Mouse (Mus musculus): ENCODE measurements around the gene Usp16. TPM values are rescaled to one million over a fixed set of nuclear protein-coding genes. Genes with fewer than 3 reads are reported as not detected.

Usp16 gene
- polyA plus RNA-seq, 2 experiments: 16.4 to 21.5 TPM

DNA sequence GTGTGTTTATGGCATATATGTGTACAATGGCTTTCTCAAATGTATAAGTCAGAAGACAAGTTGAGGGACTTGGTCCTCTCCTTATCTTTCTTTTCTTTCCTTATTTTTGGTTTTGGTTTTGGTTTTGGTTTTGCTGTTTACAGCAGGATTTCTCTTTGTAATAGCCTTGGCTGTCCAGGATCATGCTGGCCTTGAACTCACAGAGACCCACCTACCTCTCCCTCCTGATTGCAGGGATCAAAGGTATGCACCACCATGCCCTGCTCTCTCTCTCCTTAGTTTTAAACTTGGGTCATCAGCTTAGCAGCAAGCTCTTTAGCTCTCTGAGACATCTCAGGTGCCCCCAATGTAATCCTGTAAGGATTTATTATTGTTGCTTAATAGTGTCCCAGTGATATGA is 9.4 kb upstream of the Usp16 start:
- no peak overlapping the region for H3K4me3 ChIP-seq (ENCODE audit: insufficient read depth in 1 of 2, low read depth in 2 of 2, low read length in 2 of 2)
- H3K9me3 ChIP-seq (ENCODE audit: control insufficient read depth, low read length): no peaks in the 10 kb centered on the region
- H3K4me2 ChIP-seq (ENCODE audit: low read depth): no peak overlapping the region
- H3K27me3 ChIP-seq (ENCODE audit: control insufficient read depth, insufficient read depth, low read length): no peaks in the 10 kb centered on the region
- no peak overlapping the region for H3K9ac ChIP-seq (replicated peaks)
- TF ChIP-seq CTCF (IDR thresholded peaks at IDR 0.05; ENCODE audit: low read depth): no peak
- no peak for TF ChIP-seq EP300 (IDR thresholded peaks at IDR 0.05; ENCODE audit: low read depth)
- H3K36me3 ChIP-seq (replicated peaks; ENCODE audit: control insufficient read depth, insufficient read depth, low read depth): no peaks in the 10 kb centered on the region
- ATAC-seq (ENCODE audit: insufficient read depth) (no peak), DNase-seq (ENCODE audit: low read depth in 3 of 3, low spot score in 3 of 3) (no peak)
- H3K4me1 ChIP-seq (replicated peaks; ENCODE audit: control insufficient read depth in 2 of 2, insufficient read depth in 2 of 2, low read length in 1 of 2): peaks cover 6 to 8% of the 10 kb centered on the region in 2 experiments; a peak in 3 of 4 replicates
- no peak overlapping the region for H3K27ac ChIP-seq

DNA sequence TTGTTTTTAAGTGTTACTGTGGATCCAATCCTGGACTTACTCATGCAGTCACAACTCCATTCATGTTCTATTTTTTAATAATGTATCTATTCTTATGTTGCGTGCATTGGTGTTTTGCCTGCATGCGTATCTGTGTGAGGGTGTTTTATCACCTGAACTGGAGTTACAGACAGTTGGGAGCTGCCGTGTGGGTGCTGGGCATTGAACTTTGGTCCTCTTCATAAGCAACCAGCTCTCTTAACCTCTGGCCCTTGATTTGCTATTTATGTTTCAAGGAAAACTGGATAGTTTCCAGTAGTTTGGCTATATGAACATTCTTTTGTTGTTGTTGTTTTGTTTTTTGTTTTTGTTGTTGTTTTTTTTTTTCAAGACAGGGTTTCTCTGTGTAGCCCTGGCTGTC is 9.0 kb upstream of the Usp16 start:
- DNase-seq (ENCODE audit: low read depth in 3 of 3, low spot score in 3 of 3): no peak
- H3K27ac ChIP-seq: no peak overlapping the region
- TF ChIP-seq CTCF (IDR thresholded peaks at IDR 0.05; ENCODE audit: low read depth) (no peak), EP300 (IDR thresholded peaks at IDR 0.05; ENCODE audit: low read depth) (no peak)
- H3K9me3 ChIP-seq (ENCODE audit: control insufficient read depth, low read length): no peaks in the 10 kb centered on the region
- H3K27me3 ChIP-seq (ENCODE audit: control insufficient read depth, insufficient read depth, low read length): no peaks in the 10 kb centered on the region
- H3K4me1 ChIP-seq (replicated peaks; ENCODE audit: control insufficient read depth in 2 of 2, insufficient read depth in 2 of 2, low read length in 1 of 2): peaks cover 6 to 8% of the 10 kb centered on the region in 2 experiments; a peak in 3 of 4 replicates
- H3K4me2 ChIP-seq (ENCODE audit: low read depth): no peak overlapping the region
- no peak overlapping the region for H3K4me3 ChIP-seq (ENCODE audit: insufficient read depth in 1 of 2, low read depth in 2 of 2, low read length in 2 of 2)
- no peak overlapping the region for H3K9ac ChIP-seq (replicated peaks)
- no peaks in the 10 kb centered on the region for H3K36me3 ChIP-seq (replicated peaks; ENCODE audit: control insufficient read depth, insufficient read depth, low read depth)
- ATAC-seq (ENCODE audit: insufficient read depth): no peak
- WGBS (ENCODE audit: insufficient replicate concordance): 79% methylated on average over 3 of the region's 3 CpGs

DNA sequence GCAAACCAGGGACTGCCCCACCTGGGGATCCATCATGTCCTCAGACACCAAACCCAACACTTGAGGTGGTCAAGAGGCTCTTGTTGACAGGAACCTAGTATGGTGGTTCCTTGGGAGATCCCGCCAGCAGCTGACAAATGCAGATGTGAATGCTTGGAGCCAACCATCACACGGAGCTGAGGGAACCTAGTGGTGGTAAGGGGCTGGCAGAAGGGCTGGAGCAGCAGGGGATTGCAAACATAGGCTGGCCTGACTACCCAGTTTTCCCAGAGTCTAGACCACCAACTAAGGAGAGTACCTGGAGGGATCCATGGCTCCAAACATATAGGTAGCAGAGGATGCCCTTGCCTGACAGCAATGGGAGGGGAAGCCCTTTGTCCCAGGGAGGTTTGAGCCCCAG is 1.3 kb upstream of the Usp16 start:
- Histone ChIP-seq H3K9ac (replicated peaks) (no peak overlapping the region), H3K27me3 (ENCODE audit: control insufficient read depth, insufficient read depth, low read length) (no peaks in the 10 kb centered on the region), H3K27ac (no peak overlapping the region), H3K4me3 (ENCODE audit: insufficient read depth in 1 of 2, low read depth in 2 of 2, low read length in 2 of 2) (no peak overlapping the region), H3K4me2 (ENCODE audit: low read depth) (no peak overlapping the region), H3K9me3 (ENCODE audit: control insufficient read depth, low read length) (no peaks in the 10 kb centered on the region), H3K4me1 (replicated peaks; ENCODE audit: control insufficient read depth in 2 of 2, insufficient read depth in 2 of 2, low read length in 1 of 2) (peaks cover 7 to 14% of the 10 kb centered on the region in 2 experiments), H3K36me3 (replicated peaks; ENCODE audit: control insufficient read depth, insufficient read depth, low read depth) (no peaks in the 10 kb centered on the region)
- DNase-seq (ENCODE audit: low read depth in 3 of 3, low spot score in 3 of 3) (no peak), ATAC-seq (ENCODE audit: insufficient read depth) (no peak)
- WGBS (ENCODE audit: insufficient replicate concordance): 68% methylated on average over 2 of the region's 2 CpGs
- TF ChIP-seq EP300 (IDR thresholded peaks at IDR 0.05; ENCODE audit: low read depth): no peak
- no peak for TF ChIP-seq CTCF (IDR thresholded peaks at IDR 0.05; ENCODE audit: low read depth)

DNA sequence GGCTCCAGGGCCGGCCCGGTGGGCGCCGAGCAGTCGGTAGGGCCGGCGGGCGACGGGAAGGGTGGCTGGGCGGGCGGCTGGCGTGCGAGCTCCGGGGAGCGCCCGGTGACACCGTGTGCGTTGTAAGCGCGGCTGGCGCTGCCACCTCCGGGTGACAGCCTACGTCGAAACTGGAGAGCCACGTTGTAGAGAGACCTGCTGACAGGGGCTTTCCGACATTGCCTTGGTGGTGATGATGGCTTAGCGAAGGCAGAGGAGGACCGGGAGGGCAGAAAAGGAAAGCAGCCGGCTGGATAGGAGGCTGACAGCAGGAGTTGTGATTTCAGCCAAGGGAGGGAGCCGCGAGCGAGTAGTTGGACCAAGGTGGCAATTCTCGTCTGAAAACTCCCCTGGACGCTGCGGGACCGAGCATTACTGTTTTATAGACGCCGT is 693 bp downstream of the Usp16 start:
- under 1% methylated on average over 38 of the region's 38 CpGs for whole genome bisulfite sequencing (ENCODE audit: insufficient replicate concordance)
- peaks cover 7 to 14% of the 10 kb centered on the region in 2 experiments for H3K4me1 ChIP-seq (replicated peaks; ENCODE audit: control insufficient read depth in 2 of 2, insufficient read depth in 2 of 2, low read length in 1 of 2)
- H3K4me3 ChIP-seq (ENCODE audit: insufficient read depth in 1 of 2, low read depth in 2 of 2, low read length in 2 of 2): peak overlapping the region; percentile 69 to 97
- peak overlapping the region; percentile 82 for H3K9ac ChIP-seq (replicated peaks)
- H3K36me3 ChIP-seq (replicated peaks; ENCODE audit: control insufficient read depth, insufficient read depth, low read depth): no peaks in the 10 kb centered on the region; the same call in 1 of the 2 replicates
- H3K27me3 ChIP-seq (ENCODE audit: control insufficient read depth, insufficient read depth, low read length): no peaks in the 10 kb centered on the region
- no peak for TF ChIP-seq EP300 (IDR thresholded peaks at IDR 0.05; ENCODE audit: low read depth)
- 0 out of 2 replicates have a peak, but pooled peaks have one; percentile 7 for TF ChIP-seq CTCF (IDR thresholded peaks at IDR 0.05; ENCODE audit: low read depth)
- H3K9me3 ChIP-seq (ENCODE audit: control insufficient read depth, low read length): no peaks in the 10 kb centered on the region
- H3K27ac ChIP-seq: peak overlapping the region; percentile 34
- ATAC-seq (ENCODE audit: insufficient read depth) (peak; percentile 81), DNase-seq (ENCODE audit: low read depth in 3 of 3, low spot score in 3 of 3) (peak in 1 of 3 experiments; percentile 32)
- peak overlapping the region; percentile 91 for H3K4me2 ChIP-seq (ENCODE audit: low read depth)

- H3K9ac ChIP-seq (replicated peaks): no peak overlapping the region
- no peak overlapping the region for H3K27ac ChIP-seq
- H3K4me3 ChIP-seq (ENCODE audit: insufficient read depth in 1 of 2, low read depth in 2 of 2, low read length in 2 of 2): no peak overlapping the region
- WGBS (ENCODE audit: insufficient replicate concordance): 95% methylated on average over 3 of the region's 3 CpGs
- H3K36me3 ChIP-seq (replicated peaks; ENCODE audit: control insufficient read depth, insufficient read depth, low read depth): peaks cover 14% of the 10 kb centered on the region
- ATAC-seq (ENCODE audit: insufficient read depth) (no peak), DNase-seq (ENCODE audit: low read depth in 3 of 3, low spot score in 3 of 3) (no peak)
- TF ChIP-seq CTCF (IDR thresholded peaks at IDR 0.05; ENCODE audit: low read depth) (no peak), EP300 (IDR thresholded peaks at IDR 0.05; ENCODE audit: low read depth) (no peak)
- no peaks in the 10 kb centered on the region for H3K27me3 ChIP-seq (ENCODE audit: control insufficient read depth, insufficient read depth, low read length)
- peaks cover 7 to 14% of the 10 kb centered on the region in 2 experiments for H3K4me1 ChIP-seq (replicated peaks; ENCODE audit: control insufficient read depth in 2 of 2, insufficient read depth in 2 of 2, low read length in 1 of 2)
- no peak overlapping the region for H3K4me2 ChIP-seq (ENCODE audit: low read depth)
- no peaks in the 10 kb centered on the region for H3K9me3 ChIP-seq (ENCODE audit: control insufficient read depth, low read length)
Measured at GRCm38 (mm10) chr16:87458752-87459151, 4.2 kb downstream of the Usp16 start.
